15 mouse cellular contexts compared by ENCODE assay signal in the genomic region with DNA sequence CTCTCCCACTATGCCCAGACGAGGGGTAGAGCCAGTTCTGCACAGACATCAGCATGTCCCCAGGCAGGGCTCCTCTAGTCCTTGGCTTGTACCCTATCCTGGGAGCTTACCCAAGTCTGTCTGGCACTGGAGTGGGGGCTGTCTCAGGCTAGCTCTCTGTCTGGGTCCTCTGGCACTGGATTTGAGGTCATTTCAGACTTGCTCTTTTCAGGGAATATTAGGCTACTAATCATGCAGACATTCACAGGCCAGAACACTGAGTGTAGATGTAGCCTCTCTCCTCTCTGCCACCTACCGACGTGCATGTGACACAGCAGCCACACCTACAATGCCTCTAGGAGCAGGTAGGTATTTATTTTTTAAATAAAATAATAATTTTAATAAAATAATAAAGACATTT. TPM values are rescaled to one million over a fixed set of nuclear protein-coding genes. Genes with fewer than 3 reads are reported as not detected.
DNase-seq lines count a peak whose midpoint lies in the region; ATAC-seq and TF ChIP-seq lines count a peak whose summit lies in the region.
"Had no signal": no experiment of that assay in that cellular context is flagged by ENCODE, and none has a peak within 500 bp of the region (broad histone marks: within the 10 kb centered on the region; RNA-seq: fewer than 3 reads in every experiment).

No protein-coding gene starts in this region.

- H3K4me3 ChIP-seq in ES-Bruce4 (ENCODE audit: low read depth, low read length) = no peak overlapping the region
- H3K4me3 ChIP-seq: limb, embryonic 13.5 days; midbrain, embryonic 15.5 days; stomach, embryonic 15.5 days had no signal

- H3K4me1 ChIP-seq in ES-Bruce4 (ENCODE audit: control insufficient read depth, insufficient read depth, low read length) = no peaks in the 10 kb centered on the region
- H3K4me1 ChIP-seq: midbrain, embryonic 15.5 days; stomach, embryonic 15.5 days had no signal

- no peak overlapping the region for H3K27ac ChIP-seq in ES-Bruce4 (ENCODE audit: insufficient read depth, low read length)
- H3K27ac ChIP-seq: limb, embryonic 13.5 days; midbrain, embryonic 15.5 days; stomach, embryonic 15.5 days had no signal

- intact Hi-C loops in left cerebral cortex, postnatal 10 days (cut with DNase I) = no loop called here
- intact Hi-C loops in left cerebral cortex, postnatal 25 days (cut with DNase I) = no loop called here

- no peak overlapping the region for H3K9ac ChIP-seq in ES-Bruce4 (ENCODE audit: low read depth, poor library complexity, severe bottlenecking)
- H3K9ac ChIP-seq: limb, embryonic 13.5 days; midbrain, embryonic 15.5 days; stomach, embryonic 15.5 days had no signal

- ATAC-seq in megakaryocyte progenitor cell, adult 5-6 weeks (replicated peaks; ENCODE audit: poor library complexity) = no peak
- ATAC-seq: hindbrain, embryonic 16.5 days; midbrain, embryonic 15.5 days had no signal

- TF ChIP-seq CTCF in ES-Bruce4 (IDR thresholded peaks at IDR 0.05; ENCODE audit: low read depth, low read length) = peak; percentile 19

- no peak for TF ChIP-seq EP300 in ES-Bruce4 (IDR thresholded peaks at IDR 0.05; ENCODE audit: insufficient read depth, low read depth, low read length)

- H3K36me3 ChIP-seq in ES-Bruce4 (ENCODE audit: control insufficient read depth, insufficient read depth, low read length, poor library complexity, severe bottlenecking) = no peaks in the 10 kb centered on the region
- H3K36me3 ChIP-seq: limb, embryonic 13.5 days; midbrain, embryonic 15.5 days; stomach, embryonic 15.5 days had no signal

- peak; percentile 10 for DNase-seq in gastrocnemius, postnatal 25 days
- DNase-seq in gastrocnemius, adult 18-20 months (ENCODE audit: low spot score) = no peak
- DNase-seq in left cerebral cortex, postnatal 10 days (ENCODE audit: extremely low spot score in 1 of 2, low spot score in 2 of 2) = peak; percentile 11 to 26
- DNase-seq in left cerebral cortex, postnatal 25 days (ENCODE audit: low spot score in 2 of 2) = no peak
- peak; percentile 78 for DNase-seq in adrenal gland, postnatal 14 days
- DNase-seq: gastrocnemius, postnatal 36 days; lung, postnatal 14 days; right cerebral cortex, postnatal 4 days; thymus, postnatal 4 days had no signal

- H3K27me3 ChIP-seq in ES-Bruce4 (ENCODE audit: control insufficient read depth, insufficient read depth, low read length, poor library complexity, severe bottlenecking) = no peaks in the 10 kb centered on the region
- H3K27me3 ChIP-seq: limb, embryonic 13.5 days; midbrain, embryonic 15.5 days; stomach, embryonic 15.5 days had no signal

- H3K9me3 ChIP-seq in ES-Bruce4 (replicated peaks; ENCODE audit: control insufficient read depth, insufficient read depth, low read length, poor library complexity, severe bottlenecking) = no peaks in the 10 kb centered on the region; the same call in 1 of the 2 replicates
- H3K9me3 ChIP-seq: limb, embryonic 13.5 days; midbrain, embryonic 15.5 days; stomach, embryonic 15.5 days had no signal

- no peak for TF ChIP-seq POLR2A in ES-Bruce4 (IDR thresholded peaks at IDR 0.05; ENCODE audit: insufficient read depth, low read length)

RNA-seq across cellular contexts. Expression of a gene that starts 53.3 kb away (rescaled TPM):
- total RNA-seq in gastrocnemius, postnatal 25 days (2021) = 10 to 100 TPM; 16.4 to 18.1 TPM
- total RNA-seq in gastrocnemius, adult 18-20 months (2021) = 10 to 100 TPM; 20.1 to 22.8 TPM
- 10 to 100 TPM; 54.2 to 60.9 TPM for total RNA-seq in left cerebral cortex, postnatal 10 days (2021)
- 10 to 100 TPM; 56.0 to 61.6 TPM for total RNA-seq in left cerebral cortex, postnatal 25 days (2021)
- polyA plus RNA-seq in ES-Bruce4 (2011; ENCODE audit: insufficient read depth, insufficient read length, low read depth, missing spikeins) = 46.1 and 49.2 TPM in 2 replicates
- total RNA-seq in adrenal gland, postnatal 14 days (2021) = 42.6 and 60.6 TPM in 2 replicates
- 31.1 and 31.4 TPM in 2 replicates for total RNA-seq in megakaryocyte progenitor cell, adult 5-6 weeks (2015)
- 26.5 and 26.8 TPM in 2 replicates for total RNA-seq in megakaryocyte progenitor cell, adult 5-6 weeks (2017)

Comparison
In these comparisons a context has a peak if more than half of its experiments do, and no peak if none do; other contexts are left out.
1. DNase-seq: peak in gastrocnemius, postnatal 25 days (single experiment), left cerebral cortex, postnatal 10 days (2 of 2) and adrenal gland, postnatal 14 days (single experiment); none in gastrocnemius, adult 18-20 months (single experiment) and left cerebral cortex, postnatal 25 days (0 of 2).